Mouse (Mus musculus): ENCODE results near the gene E2f4.
A peak's percentile ranks its signal among the peaks of the same experiment; 100 is the strongest.

E2f4 gene

GRCm38 (mm10) chr8:105348450-105349095 is 51.1 kb downstream of the E2f4 start, which contains the start of gene Slc9a5:
Gene Slc9a5 (plus strand): TSS chr8:105348843.
- DNase-seq (ENCODE audit: low spot score) = peak; percentile 81

GRCm38 (mm10) chr8:105349096-105349771 is 51.8 kb downstream of the E2f4 start:
- DNase-seq (ENCODE audit: low spot score) = peak; percentile 59

- DNase-seq (ENCODE audit: low spot score) = no peak
Measured at GRCm38 (mm10) chr8:105350186-105350585, 52.7 kb downstream of the E2f4 start.

DNA sequence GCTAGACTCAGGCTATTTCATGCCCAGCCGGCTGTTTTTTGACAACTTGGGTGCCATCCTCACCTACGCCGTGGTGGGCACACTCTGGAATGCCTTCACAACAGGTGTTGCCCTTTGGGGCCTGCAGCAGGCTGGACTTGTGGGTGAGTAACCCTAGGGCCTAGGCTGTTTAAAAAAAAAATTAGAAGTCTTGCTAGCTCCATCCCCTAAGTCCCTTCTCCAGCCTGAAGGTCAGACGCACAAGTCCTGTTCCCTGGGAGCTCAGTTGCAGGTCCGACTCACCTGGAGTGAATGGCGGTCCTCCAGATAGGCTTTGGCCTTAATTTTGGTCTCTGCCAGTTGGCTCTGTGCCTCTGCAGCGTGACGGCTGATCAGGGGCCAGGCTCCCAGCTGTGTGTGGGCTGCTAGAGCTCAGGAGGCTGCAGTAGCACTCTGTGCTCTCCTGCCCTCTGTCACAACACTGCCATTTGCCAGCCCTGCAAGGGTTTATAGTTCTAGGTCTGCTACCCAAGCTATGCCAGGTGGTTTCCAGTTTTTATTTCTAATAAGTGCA is 56.2 kb downstream of the E2f4 start:
- no peak for DNase-seq (ENCODE audit: low spot score)

GRCm38 (mm10) chr8:105354549-105354948 is 57.1 kb downstream of the E2f4 start:
- DNase-seq (ENCODE audit: low spot score) = no peak

Data from MN1 (cell line).